Mouse (Mus musculus): ENCODE results near the gene Tbc1d9b. TPM values are rescaled to one million over a fixed set of nuclear protein-coding genes. Genes with fewer than 3 reads are reported as not detected.

Gene Tbc1d9b
- polyA plus RNA-seq, 1 experiment from 2014 or later, result 37.3 TPM

DNA sequence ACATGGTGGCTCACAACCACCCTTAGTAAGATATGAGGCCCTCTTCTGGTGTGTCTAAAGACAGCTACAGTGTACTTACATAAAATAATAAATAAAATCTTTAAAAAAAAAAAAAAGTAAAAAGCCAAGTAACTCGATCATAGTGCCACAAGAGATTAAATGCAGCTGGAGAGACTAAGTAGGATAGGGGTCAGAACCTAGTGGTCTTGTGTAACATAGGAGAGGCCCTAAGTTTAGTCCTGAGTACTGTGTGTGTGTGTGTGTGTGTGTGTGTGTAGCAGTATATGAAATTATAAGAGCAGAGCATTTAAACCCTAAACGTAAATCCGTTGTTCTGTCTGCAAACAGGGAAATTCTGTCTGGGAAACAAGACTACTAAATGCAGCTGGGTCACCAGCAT, 61.1 kb downstream of the Tbc1d9b start:
- Histone ChIP-seq H3K9me3 (ENCODE audit: control insufficient read depth, low read length) (no peaks in the 10 kb centered on the region), H3K27me3 (replicated peaks; ENCODE audit: control insufficient read depth, insufficient read depth, low read length) (no peaks in the 10 kb centered on the region), H3K4me1 (replicated peaks; ENCODE audit: control insufficient read depth, insufficient read depth, low read length) (0 out of 2 replicates have a peak, but pooled peaks cover 3% of the 10 kb centered on the region), H3K9ac (ENCODE audit: low read length) (no peak overlapping the region), H3K4me2 (ENCODE audit: low read length) (no peak overlapping the region), H3K27ac (ENCODE audit: low read depth) (no peak overlapping the region), H3K4me3 (ENCODE audit: low read depth, low read length) (no peak overlapping the region), H3K36me3 (ENCODE audit: control insufficient read depth, insufficient read depth, low read length) (0 out of 2 replicates have a peak, but pooled peaks cover under 1% of the 10 kb centered on the region)
- ATAC-seq (replicated peaks; ENCODE audit: low FRiP score, low TSS enrichment, low read depth) (no peak), DNase-seq (ENCODE audit: low spot score) (no peak)
- whole genome bisulfite sequencing, result 81% methylated on average over 3 of the region's 3 CpGs

DNA sequence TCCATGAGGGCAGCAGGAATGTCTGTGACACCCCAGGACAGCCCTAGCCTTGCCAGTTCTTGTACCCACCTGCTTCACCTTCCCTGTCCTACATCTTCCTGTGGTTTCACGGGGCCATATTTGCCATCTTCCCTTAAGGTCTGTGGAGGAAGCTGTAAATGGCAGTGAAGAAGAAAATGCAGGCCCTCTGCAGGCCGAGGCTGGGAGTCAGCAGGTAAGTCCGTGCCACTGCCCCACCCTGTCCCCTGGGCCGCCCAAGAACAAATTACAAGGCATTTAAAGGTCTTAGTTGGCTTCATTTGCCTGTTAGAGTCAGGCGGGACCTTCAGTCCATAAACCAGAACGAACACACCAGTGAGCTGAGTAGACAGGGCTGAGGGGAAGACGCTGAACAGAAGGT, 62.9 kb downstream of the Tbc1d9b start:
- no peak overlapping the region for H3K27ac ChIP-seq (ENCODE audit: low read depth)
- DNase-seq (ENCODE audit: low spot score) (no peak), ATAC-seq (replicated peaks; ENCODE audit: low FRiP score, low TSS enrichment, low read depth) (no peak)
- peaks cover 14% of the 10 kb centered on the region for H3K36me3 ChIP-seq (ENCODE audit: control insufficient read depth, insufficient read depth, low read length)
- 62% methylated on average over 7 of the region's 7 CpGs for WGBS
- H3K9ac ChIP-seq (ENCODE audit: low read length), result no peak overlapping the region
- no peaks in the 10 kb centered on the region for H3K27me3 ChIP-seq (replicated peaks; ENCODE audit: control insufficient read depth, insufficient read depth, low read length)
- H3K4me3 ChIP-seq (ENCODE audit: low read depth, low read length), result no peak overlapping the region
- no peaks in the 10 kb centered on the region for H3K4me1 ChIP-seq (replicated peaks; ENCODE audit: control insufficient read depth, insufficient read depth, low read length)
- H3K4me2 ChIP-seq (ENCODE audit: low read length), result no peak overlapping the region
- no peaks in the 10 kb centered on the region for H3K9me3 ChIP-seq (ENCODE audit: control insufficient read depth, low read length)

DNA sequence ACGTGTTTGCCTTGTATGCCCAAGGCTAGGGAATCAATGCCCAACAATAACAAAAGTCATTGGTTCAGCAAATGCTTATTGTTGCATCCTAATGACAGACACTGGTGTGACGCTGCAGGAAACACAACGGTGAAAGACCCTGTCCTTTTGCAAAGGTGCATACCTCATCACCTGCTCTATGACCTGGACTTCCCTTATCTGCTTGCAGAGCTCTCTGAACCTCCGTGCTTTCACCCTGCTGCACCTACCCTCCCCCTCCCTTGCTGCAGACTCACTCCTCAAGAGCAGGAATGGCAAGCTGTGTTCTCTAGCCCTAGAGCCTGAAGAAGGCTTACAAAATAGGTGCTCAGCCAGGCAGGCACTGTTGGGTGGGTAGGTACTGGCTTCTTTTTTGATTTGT, 63.6 kb downstream of the Tbc1d9b start:
- WGBS, result 72% methylated on average over 4 of the region's 4 CpGs
- Histone ChIP-seq H3K9ac (ENCODE audit: low read length) (no peak overlapping the region), H3K9me3 (ENCODE audit: control insufficient read depth, low read length) (no peaks in the 10 kb centered on the region), H3K4me3 (ENCODE audit: low read depth, low read length) (no peak overlapping the region), H3K4me2 (ENCODE audit: low read length) (no peak overlapping the region), H3K4me1 (replicated peaks; ENCODE audit: control insufficient read depth, insufficient read depth, low read length) (no peaks in the 10 kb centered on the region), H3K27me3 (replicated peaks; ENCODE audit: control insufficient read depth, insufficient read depth, low read length) (no peaks in the 10 kb centered on the region), H3K36me3 (ENCODE audit: control insufficient read depth, insufficient read depth, low read length) (peaks cover 21% of the 10 kb centered on the region), H3K27ac (ENCODE audit: low read depth) (no peak overlapping the region)
- no peak for ATAC-seq (replicated peaks; ENCODE audit: low FRiP score, low TSS enrichment, low read depth)
- no peak for DNase-seq (ENCODE audit: low spot score)

DNA sequence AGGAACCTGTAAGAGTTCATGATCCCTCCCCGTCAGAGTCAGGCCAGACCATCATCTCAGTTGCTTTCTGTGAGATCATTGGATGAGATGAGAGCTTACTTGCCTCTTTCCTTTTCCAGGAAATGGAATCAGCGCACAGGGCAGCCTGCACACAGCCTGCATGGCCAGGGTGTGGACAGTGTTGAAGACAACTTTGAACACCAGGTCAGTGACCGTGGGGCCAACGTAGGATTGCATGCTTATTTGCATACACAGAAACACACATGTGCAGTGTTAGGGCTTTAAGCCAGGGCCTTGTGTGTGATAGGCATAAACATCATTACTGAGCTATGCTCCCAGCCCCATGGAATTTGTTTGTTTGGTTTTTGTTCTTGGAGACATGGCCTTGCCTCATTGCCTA, 66.3 kb downstream of the Tbc1d9b start:
- Histone ChIP-seq H3K4me2 (ENCODE audit: low read length) (no peak overlapping the region), H3K9me3 (ENCODE audit: control insufficient read depth, low read length) (no peaks in the 10 kb centered on the region), H3K27ac (ENCODE audit: low read depth) (no peak overlapping the region), H3K4me3 (ENCODE audit: low read depth, low read length) (no peak overlapping the region), H3K27me3 (replicated peaks; ENCODE audit: control insufficient read depth, insufficient read depth, low read length) (no peaks in the 10 kb centered on the region), H3K9ac (ENCODE audit: low read length) (no peak overlapping the region), H3K4me1 (replicated peaks; ENCODE audit: control insufficient read depth, insufficient read depth, low read length) (no peaks in the 10 kb centered on the region), H3K36me3 (ENCODE audit: control insufficient read depth, insufficient read depth, low read length) (peaks cover 48% of the 10 kb centered on the region)
- no peak for ATAC-seq (replicated peaks; ENCODE audit: low FRiP score, low TSS enrichment, low read depth)
- DNase-seq (ENCODE audit: low spot score), result no peak
- WGBS, result 87% methylated on average over 4 of the region's 4 CpGs

DNA sequence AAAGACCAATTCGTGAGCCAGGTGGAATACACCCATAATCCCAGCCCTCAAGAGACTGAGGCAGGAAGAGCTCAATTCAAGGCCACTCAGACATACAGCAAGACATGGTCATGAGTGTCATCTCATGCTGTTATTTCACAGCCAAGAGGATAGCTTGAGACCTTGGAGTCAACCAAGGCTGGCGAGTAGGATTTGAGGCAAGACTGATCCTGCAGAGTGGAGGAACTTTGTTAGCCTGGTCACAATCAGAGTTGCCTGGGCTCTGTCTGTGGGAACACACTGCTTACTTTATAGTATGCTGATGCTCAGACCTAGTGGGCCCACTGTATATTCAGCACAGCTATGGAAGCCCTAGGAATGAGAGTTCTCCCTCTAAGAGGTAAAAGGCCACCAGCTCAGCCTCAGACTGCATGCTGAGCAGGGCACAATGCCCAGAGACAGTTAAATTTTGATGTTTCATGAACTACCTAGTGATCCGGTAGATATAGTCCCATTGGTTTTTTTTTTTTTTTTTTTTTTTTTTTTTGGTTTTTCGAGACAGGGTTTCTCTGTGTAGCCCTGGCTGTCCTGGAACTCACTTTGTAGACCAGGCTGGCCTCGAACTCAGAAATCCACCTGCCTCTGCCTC, 67.1 kb downstream of the Tbc1d9b start:
- no peak for ATAC-seq (replicated peaks; ENCODE audit: low FRiP score, low TSS enrichment, low read depth)
- no peak overlapping the region for H3K27ac ChIP-seq (ENCODE audit: low read depth)
- WGBS, result 89% methylated on average over 3 of the region's 5 CpGs

DNA sequence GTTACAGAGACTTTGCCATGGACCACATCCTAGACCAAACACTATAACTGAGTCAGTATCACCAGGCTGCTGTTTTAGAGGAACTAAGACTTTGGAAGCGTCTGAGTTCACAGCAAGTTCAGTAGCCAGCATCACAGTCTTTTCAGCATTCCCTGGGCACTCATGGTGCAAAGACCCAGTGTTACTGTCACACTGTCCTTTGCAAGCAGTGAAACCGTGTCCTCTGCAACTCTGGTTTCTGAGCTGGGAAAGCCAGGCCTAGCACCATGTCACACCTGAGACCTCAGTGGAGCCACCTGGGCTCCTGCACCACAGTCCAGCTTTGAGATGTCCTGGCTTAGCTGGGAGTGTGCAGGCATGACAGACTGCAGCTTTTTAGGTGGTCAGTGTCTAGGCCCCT, 67.7 kb downstream of the Tbc1d9b start:
- H3K4me1 ChIP-seq (replicated peaks; ENCODE audit: control insufficient read depth, insufficient read depth, low read length), result no peaks in the 10 kb centered on the region
- no peak overlapping the region for H3K4me3 ChIP-seq (ENCODE audit: low read depth, low read length)
- H3K4me2 ChIP-seq (ENCODE audit: low read length), result no peak overlapping the region
- no peak overlapping the region for H3K9ac ChIP-seq (ENCODE audit: low read length)
- ATAC-seq (replicated peaks; ENCODE audit: low FRiP score, low TSS enrichment, low read depth) (no peak), DNase-seq (ENCODE audit: low spot score) (no peak)
- 79% methylated on average over 2 of the region's 2 CpGs for WGBS
- peaks cover 62% of the 10 kb centered on the region for H3K36me3 ChIP-seq (ENCODE audit: control insufficient read depth, insufficient read depth, low read length)
- H3K27me3 ChIP-seq (replicated peaks; ENCODE audit: control insufficient read depth, insufficient read depth, low read length), result no peaks in the 10 kb centered on the region
- no peaks in the 10 kb centered on the region for H3K9me3 ChIP-seq (ENCODE audit: control insufficient read depth, low read length)
- no peak overlapping the region for H3K27ac ChIP-seq (ENCODE audit: low read depth)

More for the DNA sequence above, 67.1 kb downstream of the Tbc1d9b start:
- H3K4me3 ChIP-seq (ENCODE audit: low read depth, low read length), result no peak overlapping the region
- H3K4me2 ChIP-seq (ENCODE audit: low read length), result no peak overlapping the region
- H3K36me3 ChIP-seq (ENCODE audit: control insufficient read depth, insufficient read depth, low read length), result peaks cover 57% of the 10 kb centered on the region
- H3K4me1 ChIP-seq (replicated peaks; ENCODE audit: control insufficient read depth, insufficient read depth, low read length), result no peaks in the 10 kb centered on the region
- H3K27me3 ChIP-seq (replicated peaks; ENCODE audit: control insufficient read depth, insufficient read depth, low read length), result no peaks in the 10 kb centered on the region
- no peak overlapping the region for H3K9ac ChIP-seq (ENCODE audit: low read length)
- no peaks in the 10 kb centered on the region for H3K9me3 ChIP-seq (ENCODE audit: control insufficient read depth, low read length)
- DNase-seq (ENCODE audit: low spot score), result no peak

DNA sequence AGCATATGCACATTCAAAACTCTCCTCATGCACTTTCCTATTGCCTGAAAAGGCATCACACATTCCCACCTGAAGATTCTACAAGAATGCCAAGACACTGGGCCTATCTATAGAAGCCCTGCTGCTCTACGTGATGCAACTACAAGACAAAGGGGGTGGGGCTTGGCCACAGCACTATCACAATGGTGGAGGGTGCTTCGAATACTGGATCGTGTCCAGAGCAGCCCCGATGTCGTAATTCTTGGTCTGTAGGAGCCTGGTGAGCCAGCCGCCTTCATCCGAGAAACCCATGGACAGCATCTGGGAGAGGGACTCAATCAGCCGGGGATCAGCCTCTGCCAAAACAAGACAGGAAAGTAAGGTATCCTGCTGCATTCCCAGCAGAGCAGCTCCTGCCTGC, 69.4 kb downstream of the Tbc1d9b start:
- no peak overlapping the region for H3K4me2 ChIP-seq (ENCODE audit: low read length)
- no peak overlapping the region for H3K9ac ChIP-seq (ENCODE audit: low read length)
- no peaks in the 10 kb centered on the region for H3K9me3 ChIP-seq (ENCODE audit: control insufficient read depth, low read length)
- DNase-seq (ENCODE audit: low spot score), result no peak
- no peak overlapping the region for H3K4me3 ChIP-seq (ENCODE audit: low read depth, low read length)
- no peaks in the 10 kb centered on the region for H3K27me3 ChIP-seq (replicated peaks; ENCODE audit: control insufficient read depth, insufficient read depth, low read length)
- 82% methylated on average over 8 of the region's 8 CpGs for WGBS
- H3K36me3 ChIP-seq (ENCODE audit: control insufficient read depth, insufficient read depth, low read length), result peaks cover 78% of the 10 kb centered on the region
- no peaks in the 10 kb centered on the region for H3K4me1 ChIP-seq (replicated peaks; ENCODE audit: control insufficient read depth, insufficient read depth, low read length)
- H3K27ac ChIP-seq (ENCODE audit: low read depth), result no peak overlapping the region
- no peak for ATAC-seq (replicated peaks; ENCODE audit: low FRiP score, low TSS enrichment, low read depth)

DNA sequence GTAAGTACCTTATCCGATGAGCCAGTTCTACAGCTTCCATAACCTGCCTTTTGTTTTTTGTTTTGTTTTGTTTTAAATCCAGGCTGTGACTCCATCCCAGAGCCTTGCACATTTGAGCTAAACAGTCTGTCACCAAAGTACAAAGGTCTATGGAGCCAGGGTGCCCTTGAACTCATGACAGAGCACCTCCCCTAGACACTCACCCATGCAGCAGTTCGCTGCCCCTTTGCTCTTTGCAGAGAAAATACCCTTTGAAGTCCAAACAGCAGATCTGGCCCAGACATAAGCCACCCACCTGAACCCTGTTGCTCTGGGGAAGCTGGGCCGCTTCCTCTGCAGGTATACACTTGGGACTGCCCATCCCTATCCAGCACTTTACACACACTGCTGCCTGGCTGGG, 70.4 kb downstream of the Tbc1d9b start:
- no peaks in the 10 kb centered on the region for H3K9me3 ChIP-seq (ENCODE audit: control insufficient read depth, low read length)
- H3K9ac ChIP-seq (ENCODE audit: low read length), result no peak overlapping the region
- H3K4me1 ChIP-seq (replicated peaks; ENCODE audit: control insufficient read depth, insufficient read depth, low read length), result no peaks in the 10 kb centered on the region
- ATAC-seq (replicated peaks; ENCODE audit: low FRiP score, low TSS enrichment, low read depth) (no peak), DNase-seq (ENCODE audit: low spot score) (no peak)
- H3K27me3 ChIP-seq (replicated peaks; ENCODE audit: control insufficient read depth, insufficient read depth, low read length), result no peaks in the 10 kb centered on the region
- peaks cover 88% of the 10 kb centered on the region for H3K36me3 ChIP-seq (ENCODE audit: control insufficient read depth, insufficient read depth, low read length)
- H3K27ac ChIP-seq (ENCODE audit: low read depth), result no peak overlapping the region
- H3K4me2 ChIP-seq (ENCODE audit: low read length), result no peak overlapping the region
- no peak overlapping the region for H3K4me3 ChIP-seq (ENCODE audit: low read depth, low read length)
- WGBS, result 92% methylated on average over 3 of the region's 3 CpGs

DNA sequence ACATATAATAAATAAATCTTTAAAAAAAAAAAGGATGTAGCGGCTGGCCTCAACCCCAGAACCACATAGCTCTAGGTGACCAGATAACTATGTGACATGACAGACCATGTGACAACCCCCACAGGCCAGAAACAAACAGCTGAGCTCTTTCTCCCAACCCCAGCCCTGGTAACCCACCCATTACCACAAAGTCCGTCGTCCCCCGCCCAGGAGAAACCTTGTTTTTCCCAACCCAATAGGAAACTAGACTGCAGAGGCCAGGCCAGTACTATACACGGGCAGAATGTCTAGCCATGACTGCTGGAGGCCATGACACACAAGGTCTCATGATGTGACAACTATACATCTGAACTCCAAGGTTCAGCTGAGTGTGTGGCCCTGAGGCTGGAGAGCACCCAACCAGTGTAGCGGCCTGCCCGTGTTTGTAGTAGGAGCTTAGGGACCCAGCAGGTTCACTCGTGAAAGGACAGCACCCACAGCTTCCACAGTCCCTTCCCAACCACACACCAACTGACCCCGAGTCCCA, 72.2 kb downstream of the Tbc1d9b start:
- Histone ChIP-seq H3K27me3 (replicated peaks; ENCODE audit: control insufficient read depth, insufficient read depth, low read length) (no peaks in the 10 kb centered on the region), H3K9me3 (ENCODE audit: control insufficient read depth, low read length) (no peaks in the 10 kb centered on the region), H3K4me2 (ENCODE audit: low read length) (no peak overlapping the region), H3K4me1 (replicated peaks; ENCODE audit: control insufficient read depth, insufficient read depth, low read length) (no peaks in the 10 kb centered on the region), H3K27ac (ENCODE audit: low read depth) (no peak overlapping the region), H3K9ac (ENCODE audit: low read length) (no peak overlapping the region), H3K4me3 (ENCODE audit: low read depth, low read length) (no peak overlapping the region), H3K36me3 (ENCODE audit: control insufficient read depth, insufficient read depth, low read length) (peaks cover 90% of the 10 kb centered on the region)
- no peak for ATAC-seq (replicated peaks; ENCODE audit: low FRiP score, low TSS enrichment, low read depth)
- DNase-seq (ENCODE audit: low spot score), result no peak
- 88% methylated on average over 9 of the region's 9 CpGs for WGBS

Measured in intestine, embryonic 14.5 days (tissue).